Mouse (Mus musculus) embryonic fibroblast, embryonic 13.5 days (primary cell): ENCODE results near the gene Ankfy1.

Experiments used
- CTCF ChIP-seq: IDR thresholded peaks from 2 replicates; pipeline ENCODE4 v1.5.1; 2011; ENCODE audit warnings: mild to moderate bottlenecking, control low read depth, low read length, moderate library complexity, borderline replicate concordance; ENCODE audit not compliant: insufficient read depth
- POLR2A ChIP-seq: IDR thresholded peaks from 2 replicates; pipeline ENCODE4 v1.6.1; 2011; ENCODE audit warnings: low read depth, mild to moderate bottlenecking, control low read depth, low read length, moderate library complexity

DNA sequence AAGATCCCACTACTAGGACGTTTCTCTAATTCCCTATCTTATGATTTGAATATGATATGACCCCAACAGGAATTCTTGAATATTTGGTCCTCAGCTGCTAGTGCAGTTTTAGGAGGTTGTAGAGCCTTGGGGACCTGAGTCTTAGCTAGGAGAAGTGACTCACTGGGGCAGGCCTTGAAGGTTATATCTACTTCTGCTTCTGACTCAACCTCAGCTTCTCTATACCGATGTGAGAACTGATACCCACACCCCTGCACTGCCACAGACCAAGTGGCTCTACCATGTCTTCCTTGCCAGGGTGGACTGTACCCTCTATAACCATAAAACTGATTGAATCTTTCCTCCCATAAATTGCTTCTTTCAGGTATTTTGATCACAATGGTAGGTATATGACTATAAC, 92.3 kb downstream of the Ankfy1 start:
- TF ChIP-seq CTCF = no peak
- no peak for TF ChIP-seq POLR2A
